Mouse (Mus musculus) MEL (cell line): ENCODE data around the gene Zbtb43. TPM values are rescaled to one million over a fixed set of nuclear protein-coding genes. Genes with fewer than 3 reads are reported as not detected.

ENCODE experiments used
- DNase-seq: peaks from one replicate; pipeline ENCODE4 v3.0.0; 2011; ENCODE audit warnings: low read depth, low spot score
- H3K27ac ChIP-seq: 2 replicates; pipeline ENCODE4 v1.5.1; 2012; ENCODE audit warnings: low read depth, mild to moderate bottlenecking, control low read depth, low read length, moderate library complexity; ENCODE audit not compliant: control insufficient read depth
- H3K27me3 ChIP-seq, 2 experiments: fragments of 150-350 bp in 1 of 2; sonication (generic) in 1 of 2; 2 replicates each; pipeline ENCODE4 v1.6.1; 2012; ENCODE audit warnings: low read length in 2 of 2, mild to moderate bottlenecking in 2 of 2, improper control_type of control experiment in 1 of 2, moderate library complexity in 1 of 2; ENCODE audit not compliant: insufficient read depth in 2 of 2, control insufficient read depth in 1 of 2
- H3K36me3 ChIP-seq, 2 experiments: 2 replicates each; pipeline ENCODE4 v1.6.1; 2012 to 2014; ENCODE audit warnings: low read length in 2 of 2, improper control_type of control experiment in 1 of 2, inconsistent platforms in 1 of 2, mild to moderate bottlenecking in 1 of 2; ENCODE audit not compliant: insufficient read depth in 2 of 2, control insufficient read depth in 1 of 2
- H3K4me1 ChIP-seq, 2 experiments: fragments of 150-350 bp in 1 of 2; sonication (generic) in 1 of 2; 2 replicates each; pipeline ENCODE4 v1.6.1; 2012; ENCODE audit warnings: low read length in 2 of 2, improper control_type of control experiment in 1 of 2, mild to moderate bottlenecking in 1 of 2; ENCODE audit not compliant: insufficient read depth in 2 of 2, control insufficient read depth in 1 of 2
- H3K4me3 ChIP-seq, 2 experiments: fragments of 150-350 bp in 1 of 2; sonication (generic) in 1 of 2; 2 replicates each; pipeline ENCODE4 v1.5.1; 2012; ENCODE audit warnings: low read depth in 2 of 2, low read length in 2 of 2, mild to moderate bottlenecking in 2 of 2, moderate library complexity in 2 of 2, control low read depth in 1 of 2, improper control_type of control experiment in 1 of 2; ENCODE audit not compliant: control insufficient read depth in 1 of 2, insufficient read depth in 1 of 2
- H3K79me2 ChIP-seq: 2 replicates; pipeline ENCODE4 v1.6.1; 2012; ENCODE audit warnings: mild to moderate bottlenecking, low read length, moderate library complexity; ENCODE audit not compliant: control insufficient read depth, poor library complexity, insufficient read depth
- H3K9ac ChIP-seq: 2 replicates; pipeline ENCODE4 v1.6.1; 2012; ENCODE audit warnings: low read depth, mild to moderate bottlenecking, control low read depth, low read length, moderate library complexity; ENCODE audit not compliant: control insufficient read depth, poor library complexity, severe bottlenecking
- H3K9me3 ChIP-seq: fragments of 150-350 bp; sonication (generic); replicated peaks from 2 replicates; pipeline ENCODE4 v1.6.1; 2012; ENCODE audit warnings: mild to moderate bottlenecking, low read length, improper control_type of control experiment, moderate library complexity; ENCODE audit not compliant: insufficient read depth
- BHLHE40 ChIP-seq: IDR thresholded peaks from 2 replicates; pipeline ENCODE4 v1.6.1; 2012; ENCODE audit warnings: low read depth, mild to moderate bottlenecking, inconsistent platforms, low read length, improper control_type of control experiment, borderline replicate concordance
- CHD1 ChIP-seq: IDR thresholded peaks from 2 replicates; pipeline ENCODE4 v1.6.1; 2012; ENCODE audit warnings: low read depth, mild to moderate bottlenecking, inconsistent platforms, low read length, improper control_type of control experiment
- CTCF ChIP-seq, 3 experiments: IDR thresholded peaks in 2 of 3; conservative IDR thresholded peaks in 1 of 3; 2 replicates each; pipeline ENCODE4 v1.5.1; 2011 to 2012; ENCODE audit warnings: low read length in 3 of 3, low read depth in 2 of 3, mild to moderate bottlenecking in 2 of 3, improper control_type of control experiment in 1 of 3, inconsistent platforms in 1 of 3, mixed read lengths in 1 of 3, moderate library complexity in 1 of 3; ENCODE audit not compliant: control insufficient read depth in 1 of 3, insufficient read depth in 1 of 3, poor library complexity in 1 of 3, severe bottlenecking in 1 of 3
- EP300 ChIP-seq, 2 experiments: IDR thresholded peaks; 2 replicates each; pipeline ENCODE4 v1.6.1; 2011; ENCODE audit warnings: improper control_type of control experiment in 2 of 2, low read length in 2 of 2, low read depth in 1 of 2, mild to moderate bottlenecking in 1 of 2
- ETS1 ChIP-seq: IDR thresholded peaks from 2 replicates; pipeline ENCODE4 v1.6.1; 2012; ENCODE audit warnings: low read depth, mild to moderate bottlenecking, inconsistent platforms, low read length, improper control_type of control experiment, moderate library complexity
- HCFC1 ChIP-seq: IDR thresholded peaks from 2 replicates; pipeline ENCODE4 v1.6.1; 2012; ENCODE audit warnings: low read depth, mild to moderate bottlenecking, inconsistent platforms, low read length, improper control_type of control experiment, moderate library complexity
- KAT2A ChIP-seq: conservative IDR thresholded peaks from 2 replicates; pipeline ENCODE4 v1.6.1; 2012; ENCODE audit warnings: low read depth, low read length, improper control_type of control experiment, inconsistent platforms
- MAFK ChIP-seq: IDR thresholded peaks from 2 replicates; pipeline ENCODE4 v1.6.1; 2011; ENCODE audit warnings: low read depth, mild to moderate bottlenecking, low read length, improper control_type of control experiment, borderline replicate concordance
- MAZ ChIP-seq: IDR thresholded peaks from 2 replicates; pipeline ENCODE4 v1.6.1; 2012; ENCODE audit warnings: low read depth, mild to moderate bottlenecking, inconsistent platforms, low read length, improper control_type of control experiment
- MXI1 ChIP-seq: IDR thresholded peaks from 2 replicates; pipeline ENCODE4 v1.6.1; 2011; ENCODE audit warnings: mild to moderate bottlenecking, low read depth, low read length, improper control_type of control experiment
- MYB ChIP-seq: IDR thresholded peaks from 2 replicates; pipeline ENCODE4 v1.6.1; 2011; ENCODE audit warnings: mild to moderate bottlenecking, low read depth, low read length, improper control_type of control experiment
- NELFE ChIP-seq: IDR thresholded peaks from 2 replicates; pipeline ENCODE4 v1.6.1; 2011; ENCODE audit warnings: low read depth, low read length, improper control_type of control experiment
- NRF1 ChIP-seq: IDR thresholded peaks from 2 replicates; pipeline ENCODE4 v1.6.1; 2014; ENCODE audit warnings: low read depth, mild to moderate bottlenecking, inconsistent platforms, low read length, improper control_type of control experiment, moderate library complexity; ENCODE audit not compliant: poor library complexity, insufficient read depth, severe bottlenecking
- POLR2A ChIP-seq, 2 experiments: IDR thresholded peaks; 2 replicates each; pipeline ENCODE4 v1.6.1; 2011 to 2012; ENCODE audit warnings: low read length in 2 of 2, mild to moderate bottlenecking in 2 of 2, control low read depth in 1 of 2, improper control_type of control experiment in 1 of 2, low read depth in 1 of 2, moderate library complexity in 1 of 2; ENCODE audit not compliant: control insufficient read depth in 1 of 2, insufficient read depth in 1 of 2, poor library complexity in 1 of 2
- POLR2AphosphoS5 ChIP-seq: IDR thresholded peaks from 2 replicates; pipeline ENCODE4 v1.6.1; 2012; ENCODE audit warnings: low read depth, borderline replicate concordance, mild to moderate bottlenecking, inconsistent platforms, low read length, moderate library complexity, mixed read lengths
- RAD21 ChIP-seq: IDR thresholded peaks from 2 replicates; pipeline ENCODE4 v1.6.1; 2011; ENCODE audit warnings: mild to moderate bottlenecking, low read depth, low read length, improper control_type of control experiment
- TAL1 ChIP-seq: IDR thresholded peaks from 2 replicates; pipeline ENCODE4 v1.6.1; 2012; ENCODE audit warnings: mild to moderate bottlenecking, inconsistent platforms, low read length, moderate library complexity, mixed read lengths
- TBP ChIP-seq: IDR thresholded peaks from 2 replicates; pipeline ENCODE4 v1.8.0; 2011; ENCODE audit warnings: low read depth, low read length, improper control_type of control experiment
- UBTF ChIP-seq: IDR thresholded peaks from 2 replicates; pipeline ENCODE4 v1.6.1; 2012; ENCODE audit warnings: low read depth, mild to moderate bottlenecking, inconsistent platforms, low read length, improper control_type of control experiment, moderate library complexity, borderline replicate concordance; ENCODE audit not compliant: insufficient read depth
- USF1 ChIP-seq: IDR thresholded peaks from 2 replicates; pipeline ENCODE4 v1.6.1; 2014; ENCODE audit warnings: low read depth, mild to moderate bottlenecking, inconsistent platforms, low read length, improper control_type of control experiment, moderate library complexity
- USF2 ChIP-seq, 2 experiments: IDR thresholded peaks; 2 replicates each; pipeline ENCODE4 v1.6.1; 2011 to 2012; ENCODE audit warnings: improper control_type of control experiment in 2 of 2, low read length in 2 of 2, borderline replicate concordance in 1 of 2, inconsistent platforms in 1 of 2, low read depth in 1 of 2, mild to moderate bottlenecking in 1 of 2; ENCODE audit not compliant: insufficient read depth in 1 of 2
- ZKSCAN1 ChIP-seq: IDR thresholded peaks from 2 replicates; pipeline ENCODE4 v1.6.1; 2012; ENCODE audit warnings: low read depth, mild to moderate bottlenecking, inconsistent platforms, low read length, improper control_type of control experiment, moderate library complexity
- polyA plus RNA-seq, 2 experiments: library from polyadenylated mRNA; stranded (reverse) in 1 of 2; unstranded in 1 of 2; fragments of >175 nt in 1 of 2; fragments of >200 nt in 1 of 2; gene quantifications; 2 replicates each; pipeline versions ENCODE4 v1.2.1 to v1.2.4; 2012; ENCODE audit warnings: low replicate concordance in 2 of 2, low read depth in 1 of 2; ENCODE audit not compliant: insufficient read length in 2 of 2, insufficient read depth in 1 of 2, missing spikeins in 1 of 2
- total RNA-seq: library from RNA; depleted of rRNA; stranded (reverse); fragments of 300-350 nt; gene quantifications from 2 replicates; pipeline ENCODE4 v1.2.3, GENCODE M21; 2012

The Zbtb43 gene
- total and polyA plus RNA-seq, 3 experiments, result 15.5 to 17.7 TPM; not detected in 1

DNA sequence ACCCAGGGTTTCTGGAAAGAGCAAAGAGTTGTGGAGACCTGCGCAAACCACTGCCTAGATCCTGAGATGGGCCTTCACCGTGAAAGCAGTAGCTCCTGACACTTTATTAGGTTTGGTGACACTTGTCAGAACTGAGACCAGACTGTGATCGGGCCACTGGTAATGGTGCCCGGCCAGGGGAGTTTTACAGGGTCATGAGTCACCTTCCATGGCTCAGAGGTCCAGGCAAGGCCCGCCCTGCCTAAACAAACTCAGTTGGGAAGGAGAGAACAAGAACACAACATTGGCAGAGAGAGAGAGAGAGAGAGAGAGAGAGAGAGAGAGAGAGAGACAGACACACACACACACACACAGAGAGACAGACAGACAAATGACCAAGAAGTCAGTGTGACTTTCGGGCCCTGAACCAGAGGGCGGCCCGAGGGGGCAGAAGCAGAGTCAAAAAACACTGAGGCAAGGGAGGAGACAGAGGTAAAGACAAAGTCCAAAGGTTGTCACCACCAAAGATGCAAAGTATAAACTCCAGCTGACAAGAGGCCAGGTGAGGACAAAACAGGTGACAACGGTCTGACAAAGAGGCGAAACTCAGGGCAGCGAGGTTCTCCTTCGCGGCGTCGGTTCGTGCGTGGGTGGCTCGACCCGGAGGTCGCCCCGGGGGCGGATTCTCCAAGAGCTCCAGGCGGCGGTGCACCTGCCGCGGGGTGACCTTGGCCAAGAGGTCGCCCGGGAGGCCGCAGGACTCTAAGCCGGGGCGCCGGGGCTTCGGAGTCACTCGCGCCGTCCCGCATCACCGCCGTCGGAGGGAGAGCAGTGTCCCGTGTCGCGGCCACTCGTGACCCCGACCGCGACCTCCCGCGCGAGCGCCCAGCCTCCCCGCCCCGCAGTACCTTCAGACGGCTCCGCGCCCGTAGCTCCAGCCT lies 553 bp downstream of the Zbtb43 start:
- Histone ChIP-seq H3K79me2 (peaks cover 34% of the 10 kb centered on the region), H3K27ac (peak overlapping the region; percentile 44), H3K27me3 (no peaks in the 10 kb centered on the region; a peak in 2 of 4 replicates)
- TF ChIP-seq NRF1, result no peak
- peak in 1 of 2 experiments; percentile 74; a peak in 2 of 4 replicates for TF ChIP-seq POLR2A (IDR thresholded peaks at IDR 0.05; ENCODE audit: control insufficient read depth in 1 of 2, insufficient read depth in 1 of 2, low read depth in 1 of 2, low read length in 2 of 2, poor library complexity in 1 of 2)
- TF ChIP-seq MYB, result no peak
- TF ChIP-seq NELFE, result no peak
- TF ChIP-seq MAFK, result no peak
- TF ChIP-seq TBP, result no peak
- no peak for TF ChIP-seq CTCF (IDR thresholded peaks at IDR 0.05 in 2 of 3, conservative IDR thresholded peaks at IDR 0.05 in 1 of 3; ENCODE audit: control insufficient read depth in 1 of 3, insufficient read depth in 1 of 3, low read depth in 2 of 3, low read length in 3 of 3, poor library complexity in 1 of 3, severe bottlenecking in 1 of 3)
- no peak for TF ChIP-seq EP300 (IDR thresholded peaks at IDR 0.05; ENCODE audit: low read depth in 1 of 2, low read length in 2 of 2)
- TF ChIP-seq, all 39 proteins: peak for 1
- H3K4me3 ChIP-seq, result peak overlapping the region; percentile 79 to 94
- H3K36me3 ChIP-seq, result peaks cover 0 to 13% of the 10 kb centered on the region in 2 experiments
- peak; percentile 39 for DNase-seq
- peak overlapping the region; percentile 90 for H3K9ac ChIP-seq
- no peaks in the 10 kb centered on the region for H3K9me3 ChIP-seq
- peaks cover 0 to 6% of the 10 kb centered on the region in 2 experiments; a peak in 1 of 4 replicates for H3K4me1 ChIP-seq

DNA sequence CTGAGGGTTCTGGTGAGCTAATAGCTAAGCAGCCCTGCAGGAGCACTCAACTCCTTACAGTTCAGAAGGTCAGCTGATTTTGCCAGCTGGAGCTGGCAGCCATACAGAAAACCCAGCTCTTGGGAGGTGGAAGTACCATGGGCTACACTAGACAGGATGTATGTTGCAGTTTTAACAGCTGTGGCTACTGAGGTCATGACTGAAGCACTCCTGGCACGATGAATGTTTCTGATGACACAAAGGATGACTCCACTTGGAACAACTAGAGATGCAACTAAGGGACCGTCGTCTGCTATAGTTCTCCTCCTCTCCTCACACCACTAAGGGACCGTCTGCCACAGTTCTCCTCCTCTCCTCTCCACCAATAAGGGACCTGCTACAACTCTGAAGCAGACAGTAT lies 2.4 kb downstream of the Zbtb43 start:
- peaks cover 0 to 13% of the 10 kb centered on the region in 2 experiments for H3K36me3 ChIP-seq
- H3K27me3 ChIP-seq, result no peaks in the 10 kb centered on the region
- H3K27ac ChIP-seq, result no peak overlapping the region
- H3K9ac ChIP-seq, result no peak overlapping the region
- H3K79me2 ChIP-seq, result peaks cover 36% of the 10 kb centered on the region
- no peak for DNase-seq
- H3K4me1 ChIP-seq, result peaks cover 0 to 6% of the 10 kb centered on the region in 2 experiments; a peak in 1 of 4 replicates
- no peak overlapping the region for H3K4me3 ChIP-seq
- TF ChIP-seq TBP, result no peak
- TF ChIP-seq ETS1, result 0 out of 2 replicates have a peak, but pooled peaks have one; percentile 29
- no peak for TF ChIP-seq KAT2A
- TF ChIP-seq, all 39 proteins: peak for 1
- no peaks in the 10 kb centered on the region for H3K9me3 ChIP-seq

DNA sequence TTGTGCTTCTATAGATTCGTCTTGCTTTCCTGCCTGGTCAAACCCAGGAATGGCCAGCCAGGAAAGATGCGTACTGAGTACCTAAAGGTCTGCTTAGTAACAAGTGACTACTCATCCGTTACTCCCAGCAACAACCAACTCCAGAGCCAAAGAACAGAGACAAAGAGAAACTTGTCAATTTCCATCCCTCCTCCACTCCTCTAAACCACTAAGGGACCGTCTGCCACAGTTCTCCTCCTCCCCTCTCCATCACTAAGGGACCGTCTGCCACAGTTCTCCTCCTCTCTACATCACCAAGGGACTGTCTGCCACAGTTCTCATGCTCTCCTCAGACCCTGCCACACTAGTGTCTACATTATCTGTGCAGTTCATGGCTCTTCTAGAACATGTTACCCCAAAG lies 3.1 kb downstream of the Zbtb43 start:
- Histone ChIP-seq H3K9ac (no peak overlapping the region), H3K4me3 (no peak overlapping the region), H3K27ac (no peak overlapping the region), H3K9me3 (no peaks in the 10 kb centered on the region)
- no peak for TF ChIP-seq POLR2A (IDR thresholded peaks at IDR 0.05; ENCODE audit: control insufficient read depth in 1 of 2, insufficient read depth in 1 of 2, low read depth in 1 of 2, low read length in 2 of 2, poor library complexity in 1 of 2)
- no peak for TF ChIP-seq UBTF
- no peak for TF ChIP-seq HCFC1
- TF ChIP-seq TAL1, result no peak
- TF ChIP-seq BHLHE40, result no peak
- no peak for TF ChIP-seq ZKSCAN1
- no peak for TF ChIP-seq NELFE
- no peak for TF ChIP-seq NRF1
- TF ChIP-seq USF1, result no peak
- no peak for TF ChIP-seq MXI1
- TF ChIP-seq MAFK, result no peak
- TF ChIP-seq POLR2AphosphoS5, result no peak
- TF ChIP-seq USF2 (IDR thresholded peaks at IDR 0.05; ENCODE audit: borderline replicate concordance in 1 of 2, insufficient read depth in 1 of 2, low read depth in 1 of 2, low read length in 2 of 2), result no peak
- TF ChIP-seq RAD21, result no peak
- TF ChIP-seq CHD1, result no peak
- TF ChIP-seq MAZ, result no peak
- TF ChIP-seq, all 39 proteins: peak for 0
- H3K27me3 ChIP-seq, result no peaks in the 10 kb centered on the region
- DNase-seq, result no peak
- peaks cover 0 to 20% of the 10 kb centered on the region in 2 experiments for H3K36me3 ChIP-seq
- H3K4me1 ChIP-seq, result peaks cover 4 to 10% of the 10 kb centered on the region in 2 experiments
- H3K79me2 ChIP-seq, result peaks cover 36% of the 10 kb centered on the region
